Mouse (Mus musculus) Patski (cell line): ENCODE measurements around the gene Catspere2. TPM values are rescaled to one million over a fixed set of nuclear protein-coding genes. Genes with fewer than 3 reads are reported as not detected.
"Not testable (repeated sequence)": the region's sequence is repeated elsewhere in the genome, so short reads cannot be mapped to it uniquely, and the experiment has no call there.

ENCODE experiments used
- ATAC-seq: fragments of 100-300 bp; one replicate; pipeline ENCODE4 v1.8.0; 2021
- CTCF ChIA-PET: fragments of 350-600 bp; sonication (Branson Sonifier 250); formaldehyde crosslinking; loops from one replicate; lab custom pipeline; 2022; ENCODE audit warnings: inconsistent platforms; lab: Charles Lee
- POLR2A ChIA-PET: fragments of 350-600 bp; sonication (Branson Sonifier 250); formaldehyde crosslinking; loops from one replicate; lab custom pipeline; 2022; ENCODE audit warnings: antibody characterized with exemption, inconsistent platforms; lab: Charles Lee
- DNase-seq: peaks from one replicate; pipeline ENCODE4 v3.0.0-alpha.2; 2011; ENCODE audit warnings: low read depth, low spot score
- H3K27me3 ChIP-seq: fragments of 371-371 bp; one replicate; pipeline ENCODE4 v1.5.1; 2021
- CTCF ChIP-seq: fragments of 100-300 bp; IDR thresholded peaks from one replicate; pipeline ENCODE4 v1.5.1; 2021
- in situ Hi-C: fragments of 300-500 bp; cut with MboI; formaldehyde crosslinking; loops from 3 replicates; pipeline ENCODE4 v1.11.1; 2018; ENCODE audit warnings: low pct_unique_long_range_greater_than_20kb, mixed read lengths
- polyA plus RNA-seq: library from polyadenylated mRNA; unstranded; gene quantifications from one replicate; pipeline ENCODE4 v1.2.3, GENCODE M21; 2021

The Catspere2 gene
- polyA plus RNA-seq, 1 experiment from 2014 or later: 0.65 TPM

GRCm38 (mm10) chr1:178182251-178182650 lies 199.0 kb downstream of the Catspere2 start:
- CTCF ChIA-PET: no interaction called here
- TF ChIP-seq CTCF: no peak
- ATAC-seq: no peak
- DNase-seq: no peak
- no peaks in the 10 kb centered on the region for H3K27me3 ChIP-seq
- in situ Hi-C loops: loop anchor here (10.0 kb wide), 1 partner anchor 197 kb away; the partner anchor contains the start of gene Catspere2
- POLR2A ChIA-PET: no interaction called here

GRCm38 (mm10) chr1:178185591-178185990 lies 202.4 kb downstream of the Catspere2 start:
- CTCF ChIA-PET: no interaction called here
- in situ Hi-C loops: loop anchor here (10.0 kb wide), 1 partner anchor 201 kb away; the partner anchor contains the start of gene Catspere2
- TF ChIP-seq CTCF: no peak
- POLR2A ChIA-PET: no interaction called here
- DNase-seq (no peak), ATAC-seq (no peak)
- H3K27me3 ChIP-seq: no peaks in the 10 kb centered on the region

GRCm38 (mm10) chr1:178187216-178187791 lies 204.1 kb downstream of the Catspere2 start, which contains the start of gene Desi2:
Gene Desi2, plus strand, starts transcription at chr1:178187417.
- CTCF ChIA-PET, POLR2A ChIA-PET, H3K27me3 ChIP-seq: not testable (repeated sequence)
- DNase-seq: peak; percentile 96
- ATAC-seq: peak; percentile 99
- in situ Hi-C loops: loop anchor here (10.0 kb wide), 1 partner anchor 203 kb away; the partner anchor contains the start of gene Catspere2

- ATAC-seq: peak; percentile 49
- CTCF ChIA-PET, POLR2A ChIA-PET, H3K27me3 ChIP-seq, DNase-seq: not testable (repeated sequence)
- in situ Hi-C loops: loop anchor here (10.0 kb wide), 1 partner anchor 203 kb away; the partner anchor contains the start of gene Catspere2
Observed at GRCm38 (mm10) chr1:178187810-178188209, 204.6 kb downstream of the Catspere2 start.

- ChIA-PET CTCF (interaction anchor here (1.2 kb wide), 1 partner anchor 10 kb away, joined by 4 read pairs; no protein-coding TSS in a partner anchor), POLR2A (no interaction called here)
- no peaks in the 10 kb centered on the region for H3K27me3 ChIP-seq
- ATAC-seq: no peak
- TF ChIP-seq CTCF: no peak
- DNase-seq: no peak
- in situ Hi-C loops: loop anchor here (10.0 kb wide), 1 partner anchor 204 kb away; the partner anchor contains the start of gene Catspere2
Observed at GRCm38 (mm10) chr1:178188386-178188785, 205.2 kb downstream of the Catspere2 start.

- H3K27me3 ChIP-seq: no peaks in the 10 kb centered on the region
- ChIA-PET POLR2A (no interaction called here), CTCF (interaction anchor here (1.0 to 1.3 kb wide), 2 partner anchors 10 to 11 kb away, joined by 3 to 4 read pairs; no protein-coding TSS in a partner anchor)
- in situ Hi-C loops: no loop called here
- DNase-seq: no peak
- no peak for TF ChIP-seq CTCF
- ATAC-seq: no peak
Observed at GRCm38 (mm10) chr1:178205701-178206325, 222.6 kb downstream of the Catspere2 start.

GRCm38 (mm10) chr1:178207856-178208255 lies 224.6 kb downstream of the Catspere2 start:
- H3K27me3 ChIP-seq, DNase-seq, POLR2A ChIA-PET, ATAC-seq, CTCF ChIA-PET, in situ Hi-C loops: not testable (repeated sequence)

- H3K27me3 ChIP-seq: no peaks in the 10 kb centered on the region
- ChIA-PET POLR2A (no interaction called here), CTCF (interaction anchor here (1.9 kb wide), 1 partner anchor 23 kb away, joined by 6 read pairs; no protein-coding TSS in a partner anchor)
- TF ChIP-seq CTCF: no peak
- no peak for DNase-seq
- in situ Hi-C loops: no loop called here
- ATAC-seq: no peak
Observed at GRCm38 (mm10) chr1:178209966-178210365, 226.7 kb downstream of the Catspere2 start.

- DNase-seq: peak; percentile 10
Observed at GRCm38 (mm10) chr1:178217157-178217556, 233.9 kb downstream of the Catspere2 start.

GRCm38 (mm10) chr1:178218305-178218704 lies 235.1 kb downstream of the Catspere2 start:
- H3K27me3 ChIP-seq: no peaks in the 10 kb centered on the region
- peak; percentile 39 for ATAC-seq
- CTCF ChIA-PET: interaction anchor here (1.3 kb wide), 1 partner anchor 18 kb away, joined by 4 read pairs; no protein-coding TSS in a partner anchor
- DNase-seq: no peak
- in situ Hi-C loops: no loop called here
- POLR2A ChIA-PET: interaction anchor here (1.0 kb wide), 1 partner anchor 16 kb away, joined by 3 read pairs; no protein-coding TSS in a partner anchor
- no peak for TF ChIP-seq CTCF

More at GRCm38 (mm10) chr1:178217157-178217556, 233.9 kb downstream of the Catspere2 start:
- ChIA-PET CTCF (interaction anchor here (1.4 kb wide), 1 partner anchor 10 kb away, joined by 4 read pairs; no protein-coding TSS in a partner anchor), POLR2A (no interaction called here)
- no peak for TF ChIP-seq CTCF
- H3K27me3 ChIP-seq: no peaks in the 10 kb centered on the region
- in situ Hi-C loops: no loop called here
- peak; percentile 47 for ATAC-seq
